In genomic region chr17:67351423-67351822, GRCm38 (mm10) we compare ENCODE assay signal across 9 mouse cellular contexts. TPM values are rescaled to one million over a fixed set of nuclear protein-coding genes. Genes with fewer than 3 reads are reported as not detected.
A peak's percentile ranks its signal among the peaks of the same experiment; 100 is the strongest.
DNase-seq lines count a peak whose midpoint lies in the region; ATAC-seq and TF ChIP-seq lines count a peak whose summit lies in the region.
"Had no signal": no experiment of that assay in that cellular context is flagged by ENCODE, and none has a peak within 500 bp of the region (broad histone marks: within the 10 kb centered on the region; RNA-seq: fewer than 3 reads in every experiment).

No protein-coding gene starts in this region.

- H3K9me3 ChIP-seq in kidney, embryonic 14.5 days (ENCODE audit: control insufficient read depth, low read length) = no peaks in the 10 kb centered on the region
- no peaks in the 10 kb centered on the region for H3K9me3 ChIP-seq in embryonic facial prominence, embryonic 14.5 days (ENCODE audit: control insufficient read depth, low read length)
- no peaks in the 10 kb centered on the region for H3K9me3 ChIP-seq in intestine, embryonic 15.5 days

- no peak for TF ChIP-seq POLR2A in myocyte (IDR thresholded peaks at IDR 0.05; ENCODE audit: insufficient read length, low read depth)

- no peak for ATAC-seq in kidney, embryonic 14.5 days (ENCODE audit: low FRiP score, low TSS enrichment)
- no peak for ATAC-seq in embryonic facial prominence, embryonic 14.5 days (ENCODE audit: low read depth)
- ATAC-seq in intestine, embryonic 15.5 days = no peak
- ATAC-seq in megakaryocyte, adult 5-6 weeks (ENCODE audit: poor library complexity, severe bottlenecking) = no peak

- H3K27ac ChIP-seq in kidney, embryonic 14.5 days (ENCODE audit: low read depth, low read length) = no peak overlapping the region
- H3K27ac ChIP-seq in embryonic facial prominence, embryonic 14.5 days (replicated peaks; ENCODE audit: low read depth, low read length) = no peak overlapping the region
- no peak overlapping the region for H3K27ac ChIP-seq in intestine, embryonic 15.5 days

- no peaks in the 10 kb centered on the region for H3K79me2 ChIP-seq in myocyte (ENCODE audit: control insufficient read depth, insufficient read depth)

- H3K4me2 ChIP-seq in kidney, embryonic 14.5 days (replicated peaks; ENCODE audit: low read depth, low read length) = peak overlapping the region; percentile 89
- peak overlapping the region; percentile 90 for H3K4me2 ChIP-seq in embryonic facial prominence, embryonic 14.5 days (ENCODE audit: low read depth, low read length)
- H3K4me2 ChIP-seq in intestine, embryonic 15.5 days (replicated peaks) = peak overlapping the region; percentile 93
- H3K4me2 ChIP-seq in myocyte (ENCODE audit: low read depth) = peak overlapping the region; percentile 65

- DNase-seq in kidney, postnatal 36 days = no peak
- peak; percentile 54 for DNase-seq in embryonic facial prominence, embryonic 14.5 days (ENCODE audit: low spot score)
- DNase-seq in thymus, postnatal 36 days = no peak
- no peak for DNase-seq in urinary bladder, postnatal 36 days (ENCODE audit: low spot score in 2 of 2)
- DNase-seq: cerebellum, postnatal 14 days had no signal

- no peak overlapping the region for H3ac ChIP-seq in myocyte (ENCODE audit: control insufficient read depth, insufficient read length)

- H3K27me3 ChIP-seq in kidney, embryonic 14.5 days (ENCODE audit: control insufficient read depth, insufficient read depth, low read length) = no peaks in the 10 kb centered on the region
- peaks cover 11% of the 10 kb centered on the region for H3K27me3 ChIP-seq in embryonic facial prominence, embryonic 14.5 days (replicated peaks; ENCODE audit: control insufficient read depth, insufficient read depth, low read length)
- 0 out of 2 replicates have a peak, but pooled peaks cover 4% of the 10 kb centered on the region for H3K27me3 ChIP-seq in intestine, embryonic 15.5 days (replicated peaks)
- H3K27me3 ChIP-seq in myocyte (ENCODE audit: control insufficient read depth, insufficient read depth, insufficient read length) = no peaks in the 10 kb centered on the region

- no peaks in the 10 kb centered on the region for H3K36me3 ChIP-seq in kidney, embryonic 14.5 days (ENCODE audit: control insufficient read depth, insufficient read depth, low read length)
- H3K36me3 ChIP-seq in embryonic facial prominence, embryonic 14.5 days (ENCODE audit: control insufficient read depth, insufficient read depth, low read length) = no peaks in the 10 kb centered on the region
- H3K36me3 ChIP-seq in intestine, embryonic 15.5 days = no peaks in the 10 kb centered on the region
- no peaks in the 10 kb centered on the region for H3K36me3 ChIP-seq in myocyte (ENCODE audit: control insufficient read depth, insufficient read depth)

- H3K4me3 ChIP-seq in kidney, embryonic 14.5 days (ENCODE audit: low read length) = peak overlapping the region; percentile 17; the same call in 1 of the 2 replicates
- peak overlapping the region; percentile 77; the same call in 1 of the 2 replicates for H3K4me3 ChIP-seq in embryonic facial prominence, embryonic 14.5 days (ENCODE audit: low read depth, low read length)
- peak overlapping the region; percentile 19; the same call in 1 of the 2 replicates for H3K4me3 ChIP-seq in intestine, embryonic 15.5 days (replicated peaks)
- no peak overlapping the region for H3K4me3 ChIP-seq in myocyte

- H3K4me1 ChIP-seq in kidney, embryonic 14.5 days (ENCODE audit: control insufficient read depth, insufficient read depth, low read length) = no peaks in the 10 kb centered on the region; the same call in 1 of the 2 replicates
- peaks cover 10% of the 10 kb centered on the region for H3K4me1 ChIP-seq in embryonic facial prominence, embryonic 14.5 days (ENCODE audit: control insufficient read depth, insufficient read depth, low read length)
- H3K4me1 ChIP-seq in intestine, embryonic 15.5 days (replicated peaks) = no peaks in the 10 kb centered on the region

- 41% methylated on average over 5 of the region's 5 CpGs for WGBS in kidney, embryonic 14.5 days
- 50% methylated on average over 5 of the region's 5 CpGs for WGBS in embryonic facial prominence, embryonic 14.5 days
- 34% methylated on average over 5 of the region's 5 CpGs for WGBS in intestine, embryonic 15.5 days

- H3K9ac ChIP-seq in kidney, embryonic 14.5 days (ENCODE audit: low read depth, low read length) = no peak overlapping the region
- H3K9ac ChIP-seq in embryonic facial prominence, embryonic 14.5 days (ENCODE audit: low read depth, low read length) = no peak overlapping the region
- H3K9ac ChIP-seq in intestine, embryonic 15.5 days = no peak overlapping the region

TF ChIP-seq in myocyte, 11 proteins besides CTCF, POLR2A, EP300 and RAD21:
- TF ChIP-seq MAX (IDR thresholded peaks at IDR 0.05; ENCODE audit: low read depth) (no peak), SRF (IDR thresholded peaks at IDR 0.05; ENCODE audit: control insufficient read depth, insufficient read length, low read depth) (no peak), REST (IDR thresholded peaks at IDR 0.05; ENCODE audit: insufficient read depth, insufficient read length) (no peak)
TF ChIP-seq in myocyte: peak in this region for 0.

RNA-seq across cellular contexts. Expression of gene Ptprm, which starts 2.8 kb away (rescaled TPM):
- polyA plus RNA-seq in kidney, embryonic 14.5 days (2014; fragmentation: Nextera tagmentation; extraction: Ambion mirVana) = 15.4 and 22.6 TPM in 2 replicates
- polyA plus RNA-seq in embryonic facial prominence, embryonic 14.5 days (2014; fragmentation: Nextera tagmentation; extraction: Ambion mirVana) = 20.4 and 22.3 TPM in 2 replicates
- 11.2 and 11.9 TPM in 2 replicates for polyA plus RNA-seq in intestine, embryonic 15.5 days (2015; fragmentation: Nextera tagmentation; extraction: Ambion mirVana)
- 6.5 TPM for polyA plus RNA-seq in myocyte (2012; fragmentation: generic; extraction: Trizol)
- 0.14 TPM in 1 of 2 replicates, not detected in the other for total RNA-seq in megakaryocyte, adult 5-6 weeks (2015)
- 0.04 and 0.22 TPM in 2 replicates for total RNA-seq in megakaryocyte, adult 5-6 weeks (2017)
